Mouse (Mus musculus) brown adipose tissue, adult 24 weeks (tissue): ENCODE measurements around the gene Padi2. TPM values are rescaled to one million over a fixed set of nuclear protein-coding genes. Genes with fewer than 3 reads are reported as not detected.
A peak's percentile ranks its signal among the peaks of the same experiment; 100 is the strongest.

ENCODE experiments used
- H3K27ac ChIP-seq: fragments of 200-500 bp; replicated peaks from 2 replicates; pipeline ENCODE4 v1.5.1; 2012; ENCODE audit warnings: low read depth, mild to moderate bottlenecking, low read length
- H3K4me1 ChIP-seq: fragments of 200-500 bp; 2 replicates; pipeline ENCODE4 v1.6.1; 2012; ENCODE audit warnings: low read length, mixed read lengths; ENCODE audit not compliant: control insufficient read depth, insufficient read depth, insufficient read length
- H3K4me3 ChIP-seq: fragments of 200-500 bp; 2 replicates; pipeline ENCODE4 v1.5.1; 2012; ENCODE audit warnings: low read depth, mild to moderate bottlenecking, low read length, moderate library complexity; ENCODE audit not compliant: insufficient read depth
- polyA plus RNA-seq: library from polyadenylated mRNA; stranded (reverse); fragments of >200 nt; gene quantifications from 2 replicates; pipeline ENCODE4 v1.2.4, GENCODE M21; 2012; ENCODE audit not compliant: missing spikeins, insufficient read depth, insufficient read length

Gene Padi2
- polyA plus RNA-seq, 1 experiment, result 1.6 TPM

- Histone ChIP-seq H3K4me1 (peaks cover 3% of the 10 kb centered on the region; the same call in 1 of the 2 replicates), H3K4me3 (no peak overlapping the region)
Observed at GRCm38 (mm10) chr4:140967386-140968159, 61.4 kb downstream of the Padi2 start.

GRCm38 (mm10) chr4:140971691-140972090 is 65.5 kb downstream of the Padi2 start:
- Histone ChIP-seq H3K27ac (no peak overlapping the region), H3K4me3 (no peak overlapping the region), H3K4me1 (no peaks in the 10 kb centered on the region)

More at GRCm38 (mm10) chr4:140967386-140968159, 61.4 kb downstream of the Padi2 start:
- no peak overlapping the region for H3K27ac ChIP-seq

- no peak overlapping the region for H3K27ac ChIP-seq
- H3K4me3 ChIP-seq, result no peak overlapping the region
- H3K4me1 ChIP-seq, result no peaks in the 10 kb centered on the region
Observed at GRCm38 (mm10) chr4:140974408-140974807, 68.3 kb downstream of the Padi2 start.

GRCm38 (mm10) chr4:140975356-140975755 is 69.2 kb downstream of the Padi2 start:
- Histone ChIP-seq H3K27ac (no peak overlapping the region; the same call in 1 of the 2 replicates), H3K4me3 (no peak overlapping the region), H3K4me1 (no peaks in the 10 kb centered on the region)

GRCm38 (mm10) chr4:140977278-140977677 is 71.1 kb downstream of the Padi2 start:
- no peak overlapping the region for H3K27ac ChIP-seq
- no peak overlapping the region for H3K4me3 ChIP-seq
- no peaks in the 10 kb centered on the region for H3K4me1 ChIP-seq

GRCm38 (mm10) chr4:140977886-140978692 is 71.9 kb downstream of the Padi2 start:
- no peak overlapping the region for H3K27ac ChIP-seq
- no peaks in the 10 kb centered on the region for H3K4me1 ChIP-seq
- no peak overlapping the region for H3K4me3 ChIP-seq

GRCm38 (mm10) chr4:140981605-140982004 is 75.5 kb downstream of the Padi2 start:
- Histone ChIP-seq H3K27ac (no peak overlapping the region), H3K4me1 (no peaks in the 10 kb centered on the region), H3K4me3 (no peak overlapping the region)

- H3K4me1 ChIP-seq, result peaks cover 5% of the 10 kb centered on the region; the same call in 1 of the 2 replicates
- H3K4me3 ChIP-seq, result no peak overlapping the region
- H3K27ac ChIP-seq, result peak overlapping the region; percentile 56
Observed at GRCm38 (mm10) chr4:140982808-140983207, 76.7 kb downstream of the Padi2 start.

GRCm38 (mm10) chr4:140983442-140983841 is 77.3 kb downstream of the Padi2 start:
- Histone ChIP-seq H3K4me3 (no peak overlapping the region), H3K27ac (no peak overlapping the region), H3K4me1 (peaks cover 7% of the 10 kb centered on the region; the same call in 1 of the 2 replicates)

GRCm38 (mm10) chr4:140984544-140984943 is 78.4 kb downstream of the Padi2 start:
- Histone ChIP-seq H3K27ac (no peak overlapping the region), H3K4me3 (no peak overlapping the region), H3K4me1 (peaks cover 7% of the 10 kb centered on the region; the same call in 1 of the 2 replicates)

- no peak overlapping the region for H3K27ac ChIP-seq
- peaks cover 7% of the 10 kb centered on the region; the same call in 1 of the 2 replicates for H3K4me1 ChIP-seq
- peak overlapping the region; percentile 80 for H3K4me3 ChIP-seq
Observed at GRCm38 (mm10) chr4:140986024-140986710, 80.0 kb downstream of the Padi2 start.

GRCm38 (mm10) chr4:140986711-140987395 is 80.7 kb downstream of the Padi2 start, which contains the start of gene Atp13a2:
TSS of gene Atp13a2 (plus strand) at chr4:140986873.
- peak within 1 kb of the TSS; percentile 80 for H3K4me3 ChIP-seq
- peaks cover 7% of the 10 kb centered on the region; the same call in 1 of the 2 replicates for H3K4me1 ChIP-seq
- peak within 1 kb of the TSS; percentile 42; the same call in 1 of the 2 replicates for H3K27ac ChIP-seq

- Histone ChIP-seq H3K4me1 (peaks cover 7% of the 10 kb centered on the region; the same call in 1 of the 2 replicates), H3K27ac (peak overlapping the region; percentile 42; the same call in 1 of the 2 replicates), H3K4me3 (peak overlapping the region; percentile 80)
Observed at GRCm38 (mm10) chr4:140987476-140987875, 81.3 kb downstream of the Padi2 start.

GRCm38 (mm10) chr4:140988706-140989290 is 82.7 kb downstream of the Padi2 start:
- peak overlapping the region; percentile 46; the same call in 1 of the 2 replicates for H3K27ac ChIP-seq

More at GRCm38 (mm10) chr4:140988706-140989290, 82.7 kb downstream of the Padi2 start:
- Histone ChIP-seq H3K4me3 (peak overlapping the region; percentile 31), H3K4me1 (peaks cover 7% of the 10 kb centered on the region; the same call in 1 of the 2 replicates)
